Mouse (Mus musculus) hindbrain, embryonic 11.5 days (tissue): Measurements from ENCODE around the gene Nek8. TPM values are rescaled to one million over a fixed set of nuclear protein-coding genes. Genes with fewer than 3 reads are reported as not detected.

Source experiments
- ATAC-seq: fragments of 200-750 bp; cut with Nextera tagmentation; 2 replicates; pipeline ENCODE4 v1.8.0; 2017; ENCODE audit warnings: mild to moderate bottlenecking, moderate TSS enrichment, moderate library complexity; ENCODE audit not compliant: low FRiP score
- DNase-seq: peaks from one replicate; pipeline ENCODE4 v3.0.0-alpha.2; 2015; ENCODE audit warnings: low spot score
- H3K27ac ChIP-seq: fragments of 300-500 bp; sonication (generic); 2 replicates; pipeline ENCODE4 v1.5.1; 2014; ENCODE audit warnings: mild to moderate bottlenecking, low read depth, low read length
- H3K27me3 ChIP-seq: fragments of 300-500 bp; sonication (generic); 2 replicates; pipeline ENCODE4 v1.6.1; 2014; ENCODE audit warnings: mild to moderate bottlenecking, low read length, moderate library complexity, mixed read lengths; ENCODE audit not compliant: control insufficient read depth, insufficient read depth
- H3K36me3 ChIP-seq: fragments of 300-500 bp; sonication (generic); 2 replicates; pipeline ENCODE4 v1.6.1; 2014; ENCODE audit warnings: mild to moderate bottlenecking, low read length, moderate library complexity, mixed read lengths; ENCODE audit not compliant: control insufficient read depth, insufficient read depth
- H3K4me1 ChIP-seq: fragments of 300-500 bp; sonication (generic); replicated peaks from 2 replicates; pipeline ENCODE4 v1.6.1; 2014; ENCODE audit warnings: low read length, mixed read lengths; ENCODE audit not compliant: control insufficient read depth, insufficient read depth
- H3K4me2 ChIP-seq: fragments of 300-500 bp; sonication (generic); replicated peaks from 2 replicates; pipeline ENCODE4 v1.6.1; 2014; ENCODE audit warnings: mild to moderate bottlenecking, low read depth, low read length
- H3K4me3 ChIP-seq: fragments of 300-500 bp; sonication (generic); 2 replicates; pipeline ENCODE4 v1.5.1; 2014; ENCODE audit warnings: low read depth, low read length
- H3K9ac ChIP-seq: fragments of 300-500 bp; sonication (generic); 2 replicates; pipeline ENCODE4 v1.6.1; 2014; ENCODE audit warnings: low read depth, low read length
- H3K9me3 ChIP-seq: fragments of 300-500 bp; sonication (generic); 2 replicates; pipeline ENCODE4 v1.6.1; 2016; ENCODE audit warnings: low read length; ENCODE audit not compliant: control insufficient read depth
- WGBS: fragments of 180-500 bp; shearing (Covaris S2); extraction: QIAGEN DNeasy Blood & Tissue Kit; methylation state at CpG from one replicate; pipeline ENCODE4 v1.1.7; 2014; 5-methylcytosine and 5-hydroxymethylcytosine counted together
- polyA plus RNA-seq: library from polyadenylated mRNA; unstranded; fragments of >200 nt; fragmentation: Nextera tagmentation; extraction: Ambion mirVana; gene quantifications from 2 replicates; pipeline ENCODE4 v1.2.1, GENCODE M21; 2014

Gene Nek8
- polyA plus RNA-seq, 1 experiment from 2014 or later, result 5.2 TPM

DNA sequence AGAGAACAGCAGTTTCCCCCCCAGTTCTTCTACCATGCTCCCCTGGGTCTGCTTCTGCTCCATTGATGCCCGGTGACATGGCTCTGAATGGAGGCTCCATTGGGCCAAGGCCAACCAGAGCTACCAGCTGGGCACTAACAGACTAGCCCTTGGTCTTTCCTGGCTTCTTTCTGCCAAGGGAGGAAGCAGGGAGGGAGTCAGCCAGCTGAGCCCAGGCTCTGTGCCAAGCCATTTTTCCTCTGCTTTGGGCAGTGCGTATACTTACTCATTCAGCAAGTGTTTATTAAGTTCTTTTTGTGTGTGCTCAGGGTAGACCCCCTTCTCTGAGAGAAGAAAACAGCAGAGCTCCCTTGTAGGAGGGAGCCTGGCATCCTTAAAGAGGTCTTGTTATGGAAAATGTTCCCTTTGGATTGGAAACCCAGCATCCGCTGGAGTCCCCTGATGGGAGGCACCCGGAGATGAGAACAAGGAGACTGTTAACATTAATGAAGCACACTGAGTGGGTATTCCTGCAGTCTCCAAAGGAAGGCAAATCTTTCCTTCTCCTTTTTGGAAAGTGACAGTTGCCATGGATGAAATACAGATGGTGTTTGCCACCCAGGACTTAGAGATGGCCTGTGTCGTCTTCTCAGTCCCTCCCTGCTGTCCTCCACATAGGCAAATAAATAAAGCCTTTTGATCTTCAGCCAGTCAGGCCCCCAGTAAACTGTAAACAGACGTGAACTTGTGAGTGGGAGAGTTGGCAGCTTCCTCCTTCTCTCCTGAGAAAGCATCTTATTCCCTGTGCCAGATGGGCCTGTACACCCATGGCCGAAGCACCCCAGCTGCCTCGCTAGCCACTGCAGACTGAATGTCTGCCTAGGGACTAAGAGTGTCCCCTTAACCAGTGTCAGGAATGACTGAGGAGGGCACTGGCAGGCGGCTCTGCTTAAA is 23.9 kb downstream of the Nek8 start:
- no peaks in the 10 kb centered on the region for H3K9me3 ChIP-seq
- no peak for ATAC-seq
- H3K4me3 ChIP-seq, result no peak overlapping the region
- WGBS, result 77% methylated on average over 9 of the region's 9 CpGs
- H3K4me2 ChIP-seq, result no peak overlapping the region
- no peaks in the 10 kb centered on the region for H3K4me1 ChIP-seq
- DNase-seq, result no peak
- H3K27ac ChIP-seq, result no peak overlapping the region
- peaks cover 7% of the 10 kb centered on the region for H3K36me3 ChIP-seq
- H3K27me3 ChIP-seq, result no peaks in the 10 kb centered on the region
- no peak overlapping the region for H3K9ac ChIP-seq

DNA sequence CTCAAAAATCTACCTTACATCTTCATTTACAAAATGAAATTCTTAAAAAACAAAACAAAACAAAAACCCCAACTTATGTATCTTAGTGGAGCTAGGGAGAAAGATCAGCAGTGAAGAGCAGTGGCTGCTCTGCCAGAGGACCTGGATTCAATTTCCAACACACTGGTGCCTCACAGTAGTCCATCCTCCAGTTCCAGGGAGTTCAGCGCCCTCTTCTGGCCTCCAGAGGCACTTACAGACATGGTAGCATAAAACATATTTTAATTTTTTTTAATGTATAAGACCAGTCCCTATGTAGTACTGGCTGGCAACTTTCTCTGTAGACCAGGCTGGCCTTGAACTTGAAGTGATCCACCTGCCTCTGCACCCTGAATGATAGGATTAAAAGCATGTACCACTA is 25.3 kb downstream of the Nek8 start:
- peaks cover 7% of the 10 kb centered on the region for H3K36me3 ChIP-seq
- H3K9me3 ChIP-seq, result no peaks in the 10 kb centered on the region
- DNase-seq, result no peak
- no peak overlapping the region for H3K4me2 ChIP-seq
- H3K4me3 ChIP-seq, result no peak overlapping the region
- no peak overlapping the region for H3K9ac ChIP-seq
- no peak for ATAC-seq
- no peaks in the 10 kb centered on the region for H3K4me1 ChIP-seq
- 15% methylated on average over 1 of the region's 1 CpGs for WGBS
- no peaks in the 10 kb centered on the region for H3K27me3 ChIP-seq
- no peak overlapping the region for H3K27ac ChIP-seq

DNA sequence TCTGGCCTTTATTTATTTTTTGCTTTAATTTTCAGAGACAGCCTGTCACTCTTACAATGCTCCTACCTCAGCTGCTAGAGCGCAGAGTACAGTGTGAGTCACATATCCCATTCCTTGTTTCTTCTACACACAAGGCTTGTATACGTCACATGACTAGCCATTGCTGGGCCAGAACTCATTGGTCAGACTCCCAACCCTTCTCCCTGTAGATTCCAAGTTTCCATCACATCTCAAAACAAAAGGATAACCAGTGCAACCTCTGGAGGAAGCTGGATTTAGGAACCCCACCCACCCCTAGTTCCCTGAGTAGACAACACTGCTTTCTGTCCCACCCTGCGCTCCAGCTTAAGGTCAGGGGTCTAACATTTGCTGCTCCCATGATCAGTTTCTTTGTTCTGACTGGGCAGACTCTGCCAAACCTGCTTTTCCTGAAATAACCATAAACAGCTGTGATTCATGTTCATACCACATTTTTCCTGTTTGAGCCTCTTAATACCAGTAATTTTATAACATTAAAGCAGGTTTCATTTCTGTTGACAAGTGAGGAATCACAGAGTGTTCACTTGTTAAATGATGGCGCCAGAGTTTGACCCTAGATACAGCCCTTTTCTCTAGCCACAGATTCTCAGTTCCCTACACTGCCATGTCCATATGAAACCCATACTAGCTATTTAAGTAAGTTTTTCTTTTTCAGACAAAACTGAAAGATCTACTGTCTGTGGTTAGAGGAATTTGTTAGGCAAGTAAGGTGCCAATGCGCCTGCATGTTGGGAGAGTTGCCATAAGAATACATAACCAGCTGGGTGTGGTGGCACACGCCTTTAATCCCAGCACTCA is 29.6 kb downstream of the Nek8 start:
- Histone ChIP-seq H3K36me3 (peaks cover 7% of the 10 kb centered on the region), H3K4me3 (no peak overlapping the region), H3K4me2 (no peak overlapping the region), H3K27ac (no peak overlapping the region), H3K9ac (no peak overlapping the region), H3K4me1 (no peaks in the 10 kb centered on the region), H3K27me3 (no peaks in the 10 kb centered on the region), H3K9me3 (no peaks in the 10 kb centered on the region)
- 94% methylated on average over 6 of the region's 6 CpGs for whole genome bisulfite sequencing
- no peak for ATAC-seq
- no peak for DNase-seq

GRCm38 (mm10) chr11:78146168-78146567 is 30.3 kb downstream of the Nek8 start:
- no peaks in the 10 kb centered on the region for H3K9me3 ChIP-seq
- 80% methylated on average over 5 of the region's 5 CpGs for WGBS
- H3K4me2 ChIP-seq, result no peak overlapping the region
- ATAC-seq (no peak), DNase-seq (no peak)
- no peak overlapping the region for H3K4me3 ChIP-seq
- no peaks in the 10 kb centered on the region for H3K4me1 ChIP-seq
- no peaks in the 10 kb centered on the region for H3K27me3 ChIP-seq
- H3K9ac ChIP-seq, result no peak overlapping the region
- H3K36me3 ChIP-seq, result peaks cover 7% of the 10 kb centered on the region
- H3K27ac ChIP-seq, result no peak overlapping the region

DNA sequence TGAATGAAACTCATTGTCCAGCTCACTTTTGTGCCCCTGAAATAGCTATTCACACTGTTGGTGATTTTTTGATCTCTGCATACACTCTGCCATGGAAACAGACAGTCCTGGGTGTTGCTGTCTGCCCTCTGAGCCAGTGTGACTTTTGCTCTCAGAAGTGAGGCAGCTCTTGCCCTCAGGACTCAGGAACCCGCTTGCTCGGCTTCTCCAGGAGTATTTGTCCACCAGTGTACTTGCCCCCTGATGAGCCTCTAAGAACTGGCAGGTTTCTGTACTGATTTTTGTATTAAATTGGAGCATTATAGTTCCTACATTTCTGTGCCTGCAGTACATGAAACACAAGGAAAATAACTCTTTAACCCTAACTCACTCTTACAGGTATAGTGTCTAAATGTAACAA is 33.0 kb downstream of the Nek8 start:
- H3K4me1 ChIP-seq, result no peaks in the 10 kb centered on the region
- H3K9ac ChIP-seq, result no peak overlapping the region
- H3K4me3 ChIP-seq, result no peak overlapping the region
- no peak overlapping the region for H3K27ac ChIP-seq
- H3K9me3 ChIP-seq, result no peaks in the 10 kb centered on the region
- H3K36me3 ChIP-seq, result 0 out of 2 replicates have a peak, but pooled peaks cover 2% of the 10 kb centered on the region
- DNase-seq (no peak), ATAC-seq (no peak)
- WGBS, result 84% methylated on average over 2 of the region's 2 CpGs
- H3K27me3 ChIP-seq, result no peaks in the 10 kb centered on the region
- no peak overlapping the region for H3K4me2 ChIP-seq

GRCm38 (mm10) chr11:78140665-78141064 is 35.8 kb downstream of the Nek8 start:
- ATAC-seq, result no peak
- DNase-seq, result no peak
- Histone ChIP-seq H3K4me2 (no peak overlapping the region), H3K4me1 (no peaks in the 10 kb centered on the region), H3K27me3 (no peaks in the 10 kb centered on the region), H3K27ac (no peak overlapping the region), H3K4me3 (no peak overlapping the region), H3K36me3 (0 out of 2 replicates have a peak, but pooled peaks cover 2% of the 10 kb centered on the region), H3K9me3 (no peaks in the 10 kb centered on the region), H3K9ac (no peak overlapping the region)
- WGBS, result 84% methylated on average over 5 of the region's 5 CpGs

DNA sequence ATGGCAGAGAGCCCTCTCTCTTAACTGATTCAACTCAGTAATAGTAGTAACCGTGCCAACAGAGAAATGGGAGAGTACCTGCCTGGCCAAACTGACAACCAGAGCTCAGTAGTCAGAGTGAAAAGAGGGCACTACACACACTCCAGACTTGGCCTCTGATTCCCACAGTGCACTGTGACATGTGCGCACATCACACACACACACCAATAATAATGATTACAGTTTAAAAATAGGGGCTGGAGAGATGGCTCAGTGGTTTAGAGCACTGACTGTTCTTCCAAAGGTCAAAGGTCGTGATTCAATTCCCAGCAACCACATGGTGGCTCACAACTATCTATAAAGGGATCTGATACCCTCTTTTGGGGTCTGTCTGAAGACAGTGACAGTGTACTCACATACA is 38.5 kb downstream of the Nek8 start:
- no peak overlapping the region for H3K4me2 ChIP-seq
- no peak overlapping the region for H3K27ac ChIP-seq
- no peaks in the 10 kb centered on the region for H3K9me3 ChIP-seq
- H3K9ac ChIP-seq, result no peak overlapping the region
- H3K27me3 ChIP-seq, result no peaks in the 10 kb centered on the region
- H3K4me3 ChIP-seq, result no peak overlapping the region
- H3K4me1 ChIP-seq, result no peaks in the 10 kb centered on the region
- DNase-seq, result no peak
- 90% methylated on average over 3 of the region's 3 CpGs for WGBS
- no peaks in the 10 kb centered on the region for H3K36me3 ChIP-seq
- no peak for ATAC-seq

DNA sequence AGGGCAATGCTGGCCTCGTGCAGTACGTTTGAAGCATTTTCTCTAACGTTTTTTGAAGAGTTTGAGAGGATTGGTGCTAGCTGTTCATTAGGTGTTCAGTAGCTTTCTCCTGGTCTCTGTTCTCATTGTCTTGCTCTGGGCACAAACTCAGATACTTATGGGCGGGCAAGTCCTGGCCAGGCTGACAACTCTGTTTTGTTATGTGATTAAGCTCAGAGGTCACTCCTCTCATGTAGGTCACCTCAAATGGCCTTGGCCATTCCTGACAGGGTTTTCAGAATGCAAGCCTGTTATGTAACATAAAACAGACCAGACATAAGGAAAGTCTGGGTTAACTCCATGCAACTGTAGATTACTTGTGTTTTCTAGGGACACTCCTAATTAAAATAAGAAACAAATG is 38.9 kb downstream of the Nek8 start:
- Histone ChIP-seq H3K9ac (no peak overlapping the region), H3K27ac (no peak overlapping the region), H3K4me2 (no peak overlapping the region), H3K36me3 (no peaks in the 10 kb centered on the region), H3K27me3 (no peaks in the 10 kb centered on the region), H3K4me1 (no peaks in the 10 kb centered on the region), H3K4me3 (no peak overlapping the region), H3K9me3 (no peaks in the 10 kb centered on the region)
- DNase-seq, result no peak
- 82% methylated on average over 4 of the region's 4 CpGs for WGBS
- ATAC-seq, result no peak
